Mouse (Mus musculus): ENCODE measurements around the gene Atp6v1b1.

GRCm38 (mm10) chr6:83756051-83756450, 13.3 kb downstream of the Atp6v1b1 start:
- TF ChIP-seq POLR2A (IDR thresholded peaks at IDR 0.05; ENCODE audit: control insufficient read depth, extremely low read depth, insufficient read depth, low read length, poor library complexity) (no peak), CTCF (IDR thresholded peaks at IDR 0.05; ENCODE audit: borderline replicate concordance, control insufficient read depth, extremely low read depth, insufficient read depth, low read length, poor library complexity) (no peak)
